ENCODE assay signal across 14 mouse cellular contexts in the genomic region with DNA sequence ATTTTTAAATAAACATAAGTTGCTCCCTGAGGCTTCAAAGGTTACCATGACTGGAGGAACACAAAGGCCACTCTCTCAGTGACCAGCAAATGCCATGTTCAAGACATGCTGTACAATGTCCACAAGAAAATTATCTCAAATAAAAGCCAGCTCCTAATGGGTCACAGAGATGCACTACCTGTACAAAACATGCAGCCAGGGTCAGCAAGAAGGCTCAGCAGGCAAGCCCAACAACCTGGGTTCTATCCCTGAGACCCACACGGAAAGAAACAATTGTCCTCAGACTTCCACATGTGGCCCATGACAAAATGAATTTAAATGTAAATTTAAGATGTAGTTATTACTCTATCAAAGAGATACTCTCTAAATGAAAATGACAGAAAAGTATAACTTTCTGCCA. TPM values are rescaled to one million over a fixed set of nuclear protein-coding genes. Genes with fewer than 3 reads are reported as not detected.
A peak's percentile ranks its signal among the peaks of the same experiment; 100 is the strongest.
DNase-seq lines count a peak whose midpoint lies in the region; ATAC-seq and TF ChIP-seq lines count a peak whose summit lies in the region.
"Had no signal": no experiment of that assay in that cellular context is flagged by ENCODE, and none has a peak within 500 bp of the region (broad histone marks: within the 10 kb centered on the region; RNA-seq: fewer than 3 reads in every experiment).

No protein-coding gene starts in this region.

- H3ac ChIP-seq in myocyte (ENCODE audit: control insufficient read depth, insufficient read length): no peak overlapping the region

- no peaks in the 10 kb centered on the region for H3K27me3 ChIP-seq in heart, embryonic 12.5 days (replicated peaks)
- no peaks in the 10 kb centered on the region for H3K27me3 ChIP-seq in MEL (ENCODE audit: control insufficient read depth in 1 of 2, insufficient read depth in 2 of 2, low read length in 2 of 2)
- no peaks in the 10 kb centered on the region for H3K27me3 ChIP-seq in intestine, postnatal 0 days (replicated peaks; ENCODE audit: control insufficient read depth, insufficient read depth, low read length)
- no peaks in the 10 kb centered on the region for H3K27me3 ChIP-seq in myocyte (ENCODE audit: control insufficient read depth, insufficient read depth, insufficient read length)
- H3K27me3 ChIP-seq: forebrain, embryonic 12.5 days; limb, embryonic 13.5 days; midbrain, embryonic 13.5 days had no signal

- H3K79me2 ChIP-seq in MEL (ENCODE audit: control insufficient read depth, insufficient read depth, low read length, poor library complexity): peaks cover 88% of the 10 kb centered on the region
- H3K79me2 ChIP-seq in myocyte (ENCODE audit: control insufficient read depth, insufficient read depth): peaks cover 93% of the 10 kb centered on the region

- intact Hi-C loops in heart, postnatal 25 days (cut with DNase I): loop anchor here (10.0 kb wide), 1 partner anchor 418 kb away; no protein-coding TSS in a partner anchor

- H3K4me2 ChIP-seq in heart, embryonic 12.5 days: no peak overlapping the region
- peak overlapping the region; percentile 25 for H3K4me2 ChIP-seq in intestine, postnatal 0 days (replicated peaks; ENCODE audit: low read depth)
- H3K4me2 ChIP-seq in myocyte (ENCODE audit: low read depth): peak overlapping the region; percentile 12
- H3K4me2 ChIP-seq: forebrain, embryonic 12.5 days; limb, embryonic 13.5 days; midbrain, embryonic 13.5 days had no signal

- no peak overlapping the region for H3K9ac ChIP-seq in heart, embryonic 12.5 days
- H3K9ac ChIP-seq in MEL (ENCODE audit: control insufficient read depth, low read depth, low read length, poor library complexity, severe bottlenecking): peak overlapping the region; percentile 43
- H3K9ac ChIP-seq in intestine, postnatal 0 days (ENCODE audit: low read depth, low read length): no peak overlapping the region
- H3K9ac ChIP-seq: forebrain, embryonic 12.5 days; limb, embryonic 13.5 days; midbrain, embryonic 13.5 days had no signal

- 0 out of 2 replicates have a peak, but pooled peaks cover 4% of the 10 kb centered on the region for H3K36me3 ChIP-seq in heart, embryonic 12.5 days
- H3K36me3 ChIP-seq in MEL (ENCODE audit: control insufficient read depth in 1 of 2, insufficient read depth in 2 of 2, low read length in 2 of 2) (peaks cover 3 to 46% of the 10 kb centered on the region in 2 experiments), myocyte (ENCODE audit: control insufficient read depth, insufficient read depth) (no peaks in the 10 kb centered on the region)
- no peaks in the 10 kb centered on the region for H3K36me3 ChIP-seq in intestine, postnatal 0 days (ENCODE audit: control insufficient read depth, insufficient read depth)
- H3K36me3 ChIP-seq: forebrain, embryonic 12.5 days; limb, embryonic 13.5 days; midbrain, embryonic 13.5 days had no signal

- DNase-seq in heart, postnatal 25 days (ENCODE audit: low spot score): no peak
- no peak for DNase-seq in MEL (ENCODE audit: low read depth, low spot score)
- no peak for DNase-seq in left cerebral cortex, adult 11 months (ENCODE audit: low spot score)
- DNase-seq: cerebellum, adult 18-20 months; right cerebral cortex, adult 18-20 months; spleen, adult 18-20 months had no signal

- no peak for TF ChIP-seq CTCF in MEL (IDR thresholded peaks at IDR 0.05 in 2 of 3, conservative IDR thresholded peaks at IDR 0.05 in 1 of 3; ENCODE audit: control insufficient read depth in 1 of 3, insufficient read depth in 1 of 3, low read depth in 2 of 3, low read length in 3 of 3, poor library complexity in 1 of 3, severe bottlenecking in 1 of 3)
- TF ChIP-seq CTCF in intestine, postnatal 0 days (IDR thresholded peaks at IDR 0.05; ENCODE audit: low read depth): no peak

- no peak for ATAC-seq in heart, embryonic 12.5 days (ENCODE audit: insufficient number of reproducible peaks, low FRiP score)
- ATAC-seq in intestine, postnatal 0 days: no peak
- no peak for ATAC-seq in erythroid progenitor cell, adult 5-6 weeks (replicated peaks; ENCODE audit: low FRiP score, poor library complexity, severe bottlenecking)
- ATAC-seq: hindbrain, embryonic 16.5 days; midbrain, embryonic 13.5 days had no signal

- no peak overlapping the region for H3K4me3 ChIP-seq in heart, embryonic 12.5 days
- H3K4me3 ChIP-seq in MEL (ENCODE audit: control insufficient read depth in 1 of 2, insufficient read depth in 1 of 2, low read depth in 2 of 2, low read length in 2 of 2) (no peak overlapping the region; a peak in 1 of 4 replicates), myocyte (no peak overlapping the region)
- no peak overlapping the region for H3K4me3 ChIP-seq in intestine, postnatal 0 days (ENCODE audit: low read depth, low read length)
- H3K4me3 ChIP-seq: forebrain, embryonic 12.5 days; limb, embryonic 13.5 days; midbrain, embryonic 13.5 days had no signal

- TF ChIP-seq POLR2A in MEL (IDR thresholded peaks at IDR 0.05; ENCODE audit: control insufficient read depth in 1 of 2, insufficient read depth in 1 of 2, low read depth in 1 of 2, low read length in 2 of 2, poor library complexity in 1 of 2) (no peak), myocyte (IDR thresholded peaks at IDR 0.05; ENCODE audit: insufficient read length, low read depth) (no peak)

- H3K9me3 ChIP-seq in heart, embryonic 12.5 days (replicated peaks): no peaks in the 10 kb centered on the region
- no peaks in the 10 kb centered on the region for H3K9me3 ChIP-seq in MEL (replicated peaks; ENCODE audit: insufficient read depth, low read length)
- no peaks in the 10 kb centered on the region for H3K9me3 ChIP-seq in intestine, postnatal 0 days (ENCODE audit: control insufficient read depth)
- H3K9me3 ChIP-seq: forebrain, embryonic 12.5 days; limb, embryonic 13.5 days; midbrain, embryonic 13.5 days had no signal

- WGBS in heart, embryonic 12.5 days: 75% methylated on average over 1 of the region's 1 CpGs
- 50% methylated on average over 1 of the region's 1 CpGs for WGBS in intestine, postnatal 0 days

- H3K27ac ChIP-seq in heart, embryonic 12.5 days (ENCODE audit: poor library complexity, severe bottlenecking): 0 out of 2 replicates have a peak overlapping the region, but pooled peaks have one; percentile 18
- H3K27ac ChIP-seq in MEL (ENCODE audit: control insufficient read depth, low read depth, low read length): peak overlapping the region; percentile 89
- H3K27ac ChIP-seq in intestine, postnatal 0 days (ENCODE audit: low read depth, low read length): peak overlapping the region; percentile 85
- H3K27ac ChIP-seq: forebrain, embryonic 12.5 days; limb, embryonic 13.5 days; midbrain, embryonic 13.5 days had no signal

- H3K4me1 ChIP-seq in heart, embryonic 12.5 days (replicated peaks): peaks cover 42% of the 10 kb centered on the region
- peaks cover 19 to 33% of the 10 kb centered on the region in 2 experiments for H3K4me1 ChIP-seq in MEL (ENCODE audit: control insufficient read depth in 1 of 2, insufficient read depth in 2 of 2, low read length in 2 of 2)
- peaks cover 22% of the 10 kb centered on the region for H3K4me1 ChIP-seq in intestine, postnatal 0 days (replicated peaks; ENCODE audit: control insufficient read depth, insufficient read depth, low read length)

- TF ChIP-seq RAD21 in MEL (IDR thresholded peaks at IDR 0.05; ENCODE audit: low read depth, low read length): no peak

- no peak for TF ChIP-seq EP300 in MEL (IDR thresholded peaks at IDR 0.05; ENCODE audit: low read depth in 1 of 2, low read length in 2 of 2)

TF ChIP-seq in MEL, 35 proteins besides CTCF, POLR2A, EP300 and RAD21:
- TF ChIP-seq BHLHE40 (IDR thresholded peaks at IDR 0.05; ENCODE audit: borderline replicate concordance, low read depth, low read length) (no peak), CHD1 (IDR thresholded peaks at IDR 0.05; ENCODE audit: low read depth, low read length) (0 out of 2 replicates have a peak, but pooled peaks have one; percentile 61)

TF ChIP-seq in myocyte, 11 proteins besides CTCF, POLR2A, EP300 and RAD21:
- no peak for TF ChIP-seq CEBPB (IDR thresholded peaks at IDR 0.05; ENCODE audit: insufficient read depth, poor library complexity, severe bottlenecking)
- no peak for TF ChIP-seq POLR2AphosphoS2 (IDR thresholded peaks at IDR 0.05; ENCODE audit: insufficient read length, low read depth)
- no peak for TF ChIP-seq TCF12 (IDR thresholded peaks at IDR 0.05; ENCODE audit: insufficient read depth, poor library complexity, severe bottlenecking)
- no peak for TF ChIP-seq MYOG (IDR thresholded peaks at IDR 0.05; ENCODE audit: control insufficient read depth in 1 of 3, insufficient read depth in 1 of 3, insufficient read length in 2 of 3, low read depth in 2 of 3)
- TF ChIP-seq MAX (IDR thresholded peaks at IDR 0.05; ENCODE audit: low read depth): no peak
- TF ChIP-seq REST (IDR thresholded peaks at IDR 0.05; ENCODE audit: insufficient read depth, insufficient read length): no peak
- no peak for TF ChIP-seq USF1 (IDR thresholded peaks at IDR 0.05; ENCODE audit: low read depth)
- TF ChIP-seq SRF (IDR thresholded peaks at IDR 0.05; ENCODE audit: control insufficient read depth, insufficient read length, low read depth): no peak
- TF ChIP-seq TCF3 (IDR thresholded peaks at IDR 0.05; ENCODE audit: insufficient read length, low read depth): no peak
- TF ChIP-seq E2F4 (IDR thresholded peaks at IDR 0.05; ENCODE audit: insufficient read depth): no peak

RNA-seq across cellular contexts. Expression of a gene that starts 4.7 kb away (rescaled TPM):
- 20.7 and 23.5 TPM in 2 replicates for polyA plus RNA-seq in heart, embryonic 12.5 days (2016; fragmentation: Nextera tagmentation; extraction: Ambion mirVana)
- 100 to 1,000 TPM; 110 to 116 TPM for total RNA-seq in heart, postnatal 25 days (2021)
- total RNA-seq in MEL (2012; rRNA removed): 81.3 and 82.7 TPM in 2 replicates
- 100 to 1,000 TPM in 1 of 2 experiments, 10 to 100 TPM in 1; 66.2 to 119 TPM for polyA plus RNA-seq in MEL (2012; ENCODE audit: insufficient read depth in 1 of 2, insufficient read length in 2 of 2, low read depth in 1 of 2, low replicate concordance in 2 of 2, missing spikeins in 1 of 2)
- 24.2 and 25.9 TPM in 2 replicates for polyA plus RNA-seq in intestine, postnatal 0 days (2015; fragmentation: Nextera tagmentation; extraction: Ambion mirVana)
- 76.9 TPM for polyA plus RNA-seq in myocyte (2012; fragmentation: generic; extraction: Trizol)
- 158 and 188 TPM in 2 replicates for total RNA-seq in erythroid progenitor cell, adult 5-6 weeks (2015; ENCODE audit: low replicate concordance)
- 102 and 103 TPM in 2 replicates for total RNA-seq in erythroid progenitor cell, adult 5-6 weeks (2017; ENCODE audit: low replicate concordance)

Comparison
In these comparisons a context has a peak if more than half of its experiments do, and no peak if none do; other contexts are left out.
1. H3K27ac ChIP-seq: peak in every context shown above with its lines; median percentile 89 in MEL; 85 in intestine, postnatal 0 days; 18 in heart, embryonic 12.5 days.